Mouse (Mus musculus): ENCODE results near the gene Rdx. TPM values are rescaled to one million over a fixed set of nuclear protein-coding genes. Genes with fewer than 3 reads are reported as not detected.
"Not testable (repeated sequence)": the region's sequence is repeated elsewhere in the genome, so short reads cannot be mapped to it uniquely, and the experiment has no call there.

The Rdx gene
- polyA plus RNA-seq, 1 experiment from 2014 or later: 184 TPM

- H3K27me3 ChIP-seq (ENCODE audit: control insufficient read depth, insufficient read depth, low read length): no peaks in the 10 kb centered on the region
- peak overlapping the region; percentile 71 for H3K4me2 ChIP-seq (replicated peaks; ENCODE audit: low read depth, low read length)
- no peaks in the 10 kb centered on the region for H3K9me3 ChIP-seq (ENCODE audit: control insufficient read depth, low read length)
- no peak; the same call in none of the 2 replicates for ATAC-seq (ENCODE audit: low FRiP score, low TSS enrichment)
- no peaks in the 10 kb centered on the region for H3K36me3 ChIP-seq (ENCODE audit: control insufficient read depth, insufficient read depth, low read length)
- WGBS: 0% methylated on average over 46 of the region's 60 CpGs
- H3K9ac ChIP-seq (ENCODE audit: low read depth, low read length): peak overlapping the region; percentile 99
- peak overlapping the region; percentile 99 for H3K27ac ChIP-seq (ENCODE audit: low read depth, low read length)
- peaks cover 14% of the 10 kb centered on the region for H3K4me1 ChIP-seq (ENCODE audit: control insufficient read depth, insufficient read depth, low read length)
- H3K4me3 ChIP-seq (ENCODE audit: low read length): peak overlapping the region; percentile 96
Measured at GRCm38 (mm10) chr9:52048650-52049081, 1.7 kb downstream of the Rdx start.

- peak overlapping the region; percentile 99 for H3K9ac ChIP-seq (ENCODE audit: low read depth, low read length)
Measured at GRCm38 (mm10) chr9:52049605-52050004, 2.6 kb downstream of the Rdx start.

GRCm38 (mm10) chr9:52050361-52050760 is 3.4 kb downstream of the Rdx start:
- Histone ChIP-seq H3K4me2 (replicated peaks; ENCODE audit: low read depth, low read length) (peak overlapping the region; percentile 71), H3K9ac (ENCODE audit: low read depth, low read length) (no peak overlapping the region; the same call in 1 of the 2 replicates), H3K36me3 (ENCODE audit: control insufficient read depth, insufficient read depth, low read length) (no peaks in the 10 kb centered on the region), H3K4me3 (ENCODE audit: low read length) (peak overlapping the region; percentile 3; the same call in 1 of the 2 replicates), H3K27ac (ENCODE audit: low read depth, low read length) (no peak overlapping the region), H3K9me3 (ENCODE audit: control insufficient read depth, low read length) (no peaks in the 10 kb centered on the region), H3K27me3 (ENCODE audit: control insufficient read depth, insufficient read depth, low read length) (no peaks in the 10 kb centered on the region), H3K4me1 (ENCODE audit: control insufficient read depth, insufficient read depth, low read length) (peaks cover 14% of the 10 kb centered on the region)
- no peak for ATAC-seq (ENCODE audit: low FRiP score, low TSS enrichment)
- WGBS: 52% methylated on average over 2 of the region's 2 CpGs

More at GRCm38 (mm10) chr9:52049605-52050004, 2.6 kb downstream of the Rdx start:
- Histone ChIP-seq H3K4me3 (ENCODE audit: low read length) (peak overlapping the region; percentile 96), H3K36me3 (ENCODE audit: control insufficient read depth, insufficient read depth, low read length) (no peaks in the 10 kb centered on the region), H3K4me2 (replicated peaks; ENCODE audit: low read depth, low read length) (peak overlapping the region; percentile 71), H3K27me3 (ENCODE audit: control insufficient read depth, insufficient read depth, low read length) (no peaks in the 10 kb centered on the region), H3K27ac (ENCODE audit: low read depth, low read length) (no peak overlapping the region), H3K4me1 (ENCODE audit: control insufficient read depth, insufficient read depth, low read length) (peaks cover 14% of the 10 kb centered on the region), H3K9me3 (ENCODE audit: control insufficient read depth, low read length) (no peaks in the 10 kb centered on the region)
- 2% methylated on average over 3 of the region's 3 CpGs for WGBS
- no peak for ATAC-seq (ENCODE audit: low FRiP score, low TSS enrichment)

DNA sequence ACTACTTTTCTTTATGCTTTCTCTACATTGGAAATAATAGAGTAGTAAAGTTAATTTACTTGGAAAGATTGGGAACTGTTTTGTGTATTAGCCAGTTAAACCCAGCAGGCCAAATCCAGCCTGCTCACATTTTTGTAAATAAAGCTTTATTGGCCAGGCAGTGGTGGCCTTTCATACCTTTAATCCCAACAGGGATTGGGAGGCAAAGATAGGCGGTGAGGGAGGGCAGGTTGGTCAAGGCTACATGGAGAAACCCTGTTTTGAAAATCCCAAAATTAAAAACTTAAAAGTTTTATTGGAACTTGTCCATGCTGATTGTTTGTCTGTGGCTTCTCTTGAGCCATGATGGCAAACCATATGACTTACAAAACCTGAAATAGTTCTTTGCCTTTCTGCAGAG is 5.2 kb downstream of the Rdx start:
- Histone ChIP-seq H3K27ac (ENCODE audit: low read depth, low read length) (no peak overlapping the region), H3K4me1 (ENCODE audit: control insufficient read depth, insufficient read depth, low read length) (peaks cover 10% of the 10 kb centered on the region; the same call in 1 of the 2 replicates), H3K27me3 (ENCODE audit: control insufficient read depth, insufficient read depth, low read length) (no peaks in the 10 kb centered on the region), H3K9ac (ENCODE audit: low read depth, low read length) (no peak overlapping the region), H3K36me3 (ENCODE audit: control insufficient read depth, insufficient read depth, low read length) (no peaks in the 10 kb centered on the region), H3K4me3 (ENCODE audit: low read length) (no peak overlapping the region), H3K4me2 (replicated peaks; ENCODE audit: low read depth, low read length) (no peak overlapping the region), H3K9me3 (ENCODE audit: control insufficient read depth, low read length) (no peaks in the 10 kb centered on the region)
- 74% methylated on average over 1 of the region's 1 CpGs for WGBS
- no peak for ATAC-seq (ENCODE audit: low FRiP score, low TSS enrichment)

DNA sequence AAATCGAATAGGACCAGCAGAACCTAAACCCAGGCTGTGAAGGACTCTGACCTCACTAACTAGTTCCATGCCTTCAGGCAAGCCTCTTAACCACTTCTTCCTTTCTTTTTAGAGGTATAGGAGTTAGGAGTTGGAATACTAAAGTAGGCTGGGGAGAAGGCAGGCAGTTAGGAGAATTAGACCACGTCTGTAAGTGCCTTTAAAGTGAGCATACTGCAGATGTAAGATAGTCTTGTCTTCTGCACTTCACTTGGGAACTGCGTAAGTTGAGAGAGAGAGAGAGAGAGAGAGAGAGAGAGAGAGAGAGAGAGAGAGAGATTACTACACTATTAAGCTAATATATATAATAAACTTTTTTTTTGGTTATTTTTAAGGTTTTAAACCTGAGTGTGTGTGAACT is 8.3 kb downstream of the Rdx start:
- Histone ChIP-seq H3K27ac (ENCODE audit: low read depth, low read length) (no peak overlapping the region), H3K27me3 (ENCODE audit: control insufficient read depth, insufficient read depth, low read length) (no peaks in the 10 kb centered on the region), H3K9ac (ENCODE audit: low read depth, low read length) (no peak overlapping the region), H3K36me3 (ENCODE audit: control insufficient read depth, insufficient read depth, low read length) (no peaks in the 10 kb centered on the region), H3K4me1 (ENCODE audit: control insufficient read depth, insufficient read depth, low read length) (peaks cover 18% of the 10 kb centered on the region), H3K4me3 (ENCODE audit: low read length) (no peak overlapping the region), H3K9me3 (ENCODE audit: control insufficient read depth, low read length) (no peaks in the 10 kb centered on the region), H3K4me2 (replicated peaks; ENCODE audit: low read depth, low read length) (no peak overlapping the region)
- no peak for ATAC-seq (ENCODE audit: low FRiP score, low TSS enrichment)
- 74% methylated on average over 3 of the region's 3 CpGs for WGBS

- 64% methylated on average over 2 of the region's 2 CpGs for WGBS
Measured at GRCm38 (mm10) chr9:52059788-52060187, 12.8 kb downstream of the Rdx start.

DNA sequence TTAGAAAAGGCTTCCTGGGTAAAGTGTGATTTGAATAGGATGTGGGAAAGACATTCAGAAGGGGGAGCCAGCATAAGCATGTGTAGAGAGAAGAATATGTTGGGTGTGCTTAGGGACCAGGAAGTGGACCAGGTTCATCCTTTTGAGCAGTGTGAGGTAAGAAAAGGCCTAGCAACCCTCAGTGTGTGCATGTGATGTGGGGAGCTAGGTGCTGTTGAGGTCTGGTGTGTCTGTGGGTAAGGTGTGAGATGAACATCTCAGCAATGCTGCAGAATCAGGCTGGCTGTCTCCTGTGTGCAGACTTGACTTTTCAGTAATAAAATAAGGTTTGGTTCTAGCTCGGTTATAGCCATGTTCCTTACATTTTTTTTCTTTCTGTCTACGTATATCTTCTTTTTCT is 23.1 kb downstream of the Rdx start:
- Histone ChIP-seq H3K4me1 (ENCODE audit: control insufficient read depth, insufficient read depth, low read length) (no peaks in the 10 kb centered on the region), H3K36me3 (ENCODE audit: control insufficient read depth, insufficient read depth, low read length) (peaks cover 82% of the 10 kb centered on the region), H3K4me3 (ENCODE audit: low read length) (no peak overlapping the region), H3K4me2 (replicated peaks; ENCODE audit: low read depth, low read length) (no peak overlapping the region), H3K9ac (ENCODE audit: low read depth, low read length) (no peak overlapping the region), H3K27ac (ENCODE audit: low read depth, low read length) (no peak overlapping the region), H3K9me3 (ENCODE audit: control insufficient read depth, low read length) (no peaks in the 10 kb centered on the region), H3K27me3 (ENCODE audit: control insufficient read depth, insufficient read depth, low read length) (no peaks in the 10 kb centered on the region)
- ATAC-seq (ENCODE audit: low FRiP score, low TSS enrichment): no peak
- 94% methylated on average over 2 of the region's 2 CpGs for WGBS

More at GRCm38 (mm10) chr9:52059788-52060187, 12.8 kb downstream of the Rdx start:
- peaks cover 24% of the 10 kb centered on the region for H3K36me3 ChIP-seq (ENCODE audit: control insufficient read depth, insufficient read depth, low read length)
- H3K4me2 ChIP-seq (replicated peaks; ENCODE audit: low read depth, low read length): no peak overlapping the region
- no peak for ATAC-seq (ENCODE audit: low FRiP score, low TSS enrichment)
- H3K9ac ChIP-seq (ENCODE audit: low read depth, low read length): no peak overlapping the region
- peaks cover 16% of the 10 kb centered on the region for H3K4me1 ChIP-seq (ENCODE audit: control insufficient read depth, insufficient read depth, low read length)
- H3K9me3 ChIP-seq (ENCODE audit: control insufficient read depth, low read length): no peaks in the 10 kb centered on the region
- H3K4me3 ChIP-seq (ENCODE audit: low read length): no peak overlapping the region
- no peaks in the 10 kb centered on the region for H3K27me3 ChIP-seq (ENCODE audit: control insufficient read depth, insufficient read depth, low read length)
- H3K27ac ChIP-seq (ENCODE audit: low read depth, low read length): no peak overlapping the region

- H3K36me3 ChIP-seq (ENCODE audit: control insufficient read depth, insufficient read depth, low read length): peaks cover 83% of the 10 kb centered on the region
- not testable (repeated sequence) for H3K4me1 ChIP-seq (ENCODE audit: control insufficient read depth, insufficient read depth, low read length); ATAC-seq (ENCODE audit: low FRiP score, low TSS enrichment); H3K9ac ChIP-seq (ENCODE audit: low read depth, low read length); H3K4me2 ChIP-seq (replicated peaks; ENCODE audit: low read depth, low read length); H3K27ac ChIP-seq (ENCODE audit: low read depth, low read length); H3K27me3 ChIP-seq (ENCODE audit: control insufficient read depth, insufficient read depth, low read length); H3K4me3 ChIP-seq (ENCODE audit: low read length); H3K9me3 ChIP-seq (ENCODE audit: control insufficient read depth, low read length)
Measured at GRCm38 (mm10) chr9:52071352-52071751, 24.4 kb downstream of the Rdx start.

GRCm38 (mm10) chr9:52072202-52072601 is 25.2 kb downstream of the Rdx start:
- no peak overlapping the region for H3K9ac ChIP-seq (ENCODE audit: low read depth, low read length)
- no peaks in the 10 kb centered on the region for H3K4me1 ChIP-seq (ENCODE audit: control insufficient read depth, insufficient read depth, low read length)
- H3K36me3 ChIP-seq (ENCODE audit: control insufficient read depth, insufficient read depth, low read length): peaks cover 84% of the 10 kb centered on the region
- no peaks in the 10 kb centered on the region for H3K27me3 ChIP-seq (ENCODE audit: control insufficient read depth, insufficient read depth, low read length)
- H3K9me3 ChIP-seq (ENCODE audit: control insufficient read depth, low read length): no peaks in the 10 kb centered on the region
- no peak overlapping the region for H3K27ac ChIP-seq (ENCODE audit: low read depth, low read length)
- H3K4me2 ChIP-seq (replicated peaks; ENCODE audit: low read depth, low read length): no peak overlapping the region
- H3K4me3 ChIP-seq (ENCODE audit: low read length): no peak overlapping the region
- no peak for ATAC-seq (ENCODE audit: low FRiP score, low TSS enrichment)

Data from kidney, embryonic 14.5 days (tissue).